Mouse (Mus musculus) kidney, adult 2 months (tissue): Measurements from ENCODE around the gene Smg6.

Experiments used
- CTCF ChIP-seq: fragments of 200-500 bp; conservative IDR thresholded peaks from 2 replicates; pipeline ENCODE4 v1.5.1; 2011; ENCODE audit warnings: low read depth, mild to moderate bottlenecking, control low read depth, low read length, moderate library complexity, mixed read lengths; ENCODE audit not compliant: insufficient read depth, insufficient read length
- POLR2A ChIP-seq: fragments of 200-500 bp; IDR thresholded peaks from one replicate; pipeline ENCODE4 v1.6.1; 2011; ENCODE audit warnings: low read depth, low read length, control low read depth

DNA sequence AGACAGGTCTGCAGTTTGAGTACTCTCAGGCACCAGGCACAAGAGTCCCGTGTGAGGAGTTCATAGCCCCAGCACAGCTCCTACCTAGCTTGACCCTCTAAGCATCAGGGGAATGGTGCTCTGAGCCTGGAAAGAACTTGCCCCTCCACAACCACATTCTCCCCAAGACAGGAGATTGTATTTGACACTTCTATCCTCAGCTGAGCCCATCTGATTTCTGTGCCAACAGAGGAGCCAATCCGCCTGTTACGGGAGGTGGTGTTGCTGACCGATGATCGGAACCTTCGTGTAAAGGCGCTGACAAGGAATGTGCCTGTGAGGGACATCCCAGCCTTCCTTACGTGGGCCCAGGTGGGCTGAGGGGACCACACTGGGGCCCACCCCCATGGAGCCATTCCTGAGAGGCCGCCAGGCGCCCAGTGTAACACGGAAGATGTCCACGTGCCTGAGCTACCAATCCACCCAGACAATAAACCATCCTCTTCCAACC, 237.0 kb downstream of the Smg6 start:
- TF ChIP-seq CTCF (no peak), POLR2A (no peak)
